Mouse (Mus musculus) limb, embryonic 13.5 days (tissue): Measurements from ENCODE around the gene Olfr1253. TPM values are rescaled to one million over a fixed set of nuclear protein-coding genes. Genes with fewer than 3 reads are reported as not detected.

Experiments used
- ATAC-seq: fragments of 200-750 bp; cut with Nextera tagmentation; 2 replicates; pipeline ENCODE4 v1.8.0; 2017; ENCODE audit warnings: low read depth, moderate number of reproducible peaks, moderate TSS enrichment; ENCODE audit not compliant: low FRiP score
- H3K27ac ChIP-seq: fragments of 300-500 bp; sonication (generic); 2 replicates; pipeline ENCODE4 v1.5.1; 2015; ENCODE audit warnings: inconsistent platforms, mild to moderate bottlenecking, moderate library complexity
- H3K27me3 ChIP-seq: fragments of 300-500 bp; sonication (generic); 2 replicates; pipeline ENCODE4 v1.6.1; 2015; ENCODE audit warnings: mild to moderate bottlenecking, inconsistent platforms
- H3K36me3 ChIP-seq: fragments of 300-500 bp; sonication (generic); 2 replicates; pipeline ENCODE4 v1.6.1; 2015; ENCODE audit warnings: inconsistent platforms, mild to moderate bottlenecking, moderate library complexity
- H3K4me1 ChIP-seq: fragments of 300-500 bp; sonication (generic); 2 replicates; pipeline ENCODE4 v1.6.1; 2015; ENCODE audit warnings: inconsistent platforms
- H3K4me2 ChIP-seq: fragments of 300-500 bp; sonication (generic); replicated peaks from 2 replicates; pipeline ENCODE4 v1.6.1; 2015; ENCODE audit warnings: inconsistent platforms, mild to moderate bottlenecking, moderate library complexity
- H3K4me3 ChIP-seq: fragments of 300-500 bp; sonication (generic); 2 replicates; pipeline ENCODE4 v1.5.1; 2015; ENCODE audit warnings: moderate library complexity, mild to moderate bottlenecking, inconsistent platforms
- H3K9ac ChIP-seq: fragments of 300-500 bp; sonication (generic); 2 replicates; pipeline ENCODE4 v1.6.1; 2015; ENCODE audit warnings: mild to moderate bottlenecking, inconsistent platforms
- H3K9me3 ChIP-seq: fragments of 300-500 bp; sonication (generic); 2 replicates; pipeline ENCODE4 v1.6.1; 2016; ENCODE audit warnings: inconsistent platforms
- WGBS: fragments of 180-500 bp; shearing (Covaris S2); methylation state at CpG from one replicate; pipeline ENCODE4 v1.1.7; 2015; 5-methylcytosine and 5-hydroxymethylcytosine counted together
- polyA plus RNA-seq: library from polyadenylated mRNA; unstranded; fragments of >200 nt; fragmentation: Nextera tagmentation; extraction: Ambion mirVana; gene quantifications from 2 replicates; pipeline ENCODE4 v1.2.1, GENCODE M21; 2015

Gene Olfr1253
- not detected in 2 replicates for polyA plus RNA-seq

DNA sequence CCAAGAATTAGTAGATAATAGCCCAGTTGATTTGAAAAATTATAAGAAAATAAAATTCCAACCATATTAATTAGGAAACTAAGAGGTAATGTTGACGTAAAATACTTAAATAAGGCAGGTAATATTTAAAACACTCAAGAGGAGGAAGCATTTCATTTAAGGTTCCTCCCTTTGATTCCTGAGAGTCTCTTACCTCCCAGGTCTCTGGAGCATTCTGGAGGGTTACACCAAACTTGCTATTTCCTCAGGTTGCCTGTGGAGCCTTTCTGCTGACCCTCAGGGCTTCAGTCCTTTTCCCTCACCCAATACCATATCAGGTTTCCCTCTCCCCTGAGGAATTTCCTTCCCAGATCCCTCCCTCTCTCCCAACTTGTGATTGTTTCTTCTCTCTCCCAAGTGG, at the start of gene Olfr1253:
Olfr1253 (minus strand) TSS at position 101 of the 400 bp plus-strand sequence.
- Histone ChIP-seq H3K9me3 (0 out of 2 replicates have a peak, but pooled peaks cover 3% of the 10 kb centered on the region), H3K9ac (no peak within 1 kb of the TSS), H3K4me1 (no peaks in the 10 kb centered on the region), H3K36me3 (no peaks in the 10 kb centered on the region), H3K27me3 (no peaks in the 10 kb centered on the region), H3K27ac (no peak within 1 kb of the TSS), H3K4me2 (no peak within 1 kb of the TSS), H3K4me3 (no peak within 1 kb of the TSS)
- no peak for ATAC-seq
- 90% methylated on average over 1 of the region's 1 CpGs for WGBS

DNA sequence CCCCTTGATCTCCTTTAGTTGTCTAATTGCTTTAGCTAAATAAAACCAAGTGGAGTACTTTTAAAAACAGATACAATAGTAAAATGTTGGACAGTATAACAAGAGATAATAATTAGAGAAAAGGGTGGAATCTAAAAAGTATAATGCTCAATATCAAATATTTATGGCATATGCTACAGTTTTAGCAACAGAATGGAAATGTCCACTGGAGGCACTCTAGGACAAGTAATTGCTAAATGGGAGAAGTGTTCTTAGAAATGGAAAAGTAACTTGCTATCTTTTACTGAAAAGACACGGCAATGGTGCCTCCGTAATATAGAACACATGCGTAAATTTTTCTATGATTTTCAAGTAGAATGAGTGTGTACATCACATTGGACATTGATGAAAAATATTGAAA, 42.7 kb upstream of the Olfr1253 start:
- Histone ChIP-seq H3K4me2 (no peak overlapping the region), H3K36me3 (no peaks in the 10 kb centered on the region), H3K4me3 (no peak overlapping the region), H3K27ac (no peak overlapping the region), H3K9me3 (no peaks in the 10 kb centered on the region), H3K9ac (no peak overlapping the region), H3K27me3 (no peaks in the 10 kb centered on the region), H3K4me1 (no peaks in the 10 kb centered on the region)
- ATAC-seq: no peak
- whole genome bisulfite sequencing: 91% methylated on average over 3 of the region's 3 CpGs

DNA sequence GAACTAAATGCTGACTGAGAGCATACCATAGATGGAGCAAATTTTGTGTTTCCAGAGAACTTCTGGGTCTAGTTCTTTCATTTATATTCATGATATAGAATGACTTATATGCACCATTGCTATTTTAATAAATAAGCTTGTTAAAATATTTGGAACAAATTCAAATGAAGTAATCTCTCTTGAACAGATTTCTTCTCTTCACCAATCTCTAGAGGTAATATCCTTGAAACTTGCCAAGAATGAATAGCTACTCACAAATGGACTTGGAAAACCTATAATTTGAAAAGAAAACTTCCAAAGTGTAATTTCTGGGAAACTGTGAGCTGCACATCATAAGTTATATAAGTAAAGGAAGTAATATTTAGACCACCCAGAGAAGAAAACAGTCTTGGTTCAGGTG, 36.6 kb upstream of the Olfr1253 start, which contains the start of gene Olfr1254:
Olfr1254 (minus strand) TSS at position 101 of the 400 bp plus-strand sequence.
- ATAC-seq: no peak
- H3K27ac ChIP-seq: no peak within 1 kb of the TSS
- no peaks in the 10 kb centered on the region for H3K36me3 ChIP-seq
- no peak within 1 kb of the TSS for H3K9ac ChIP-seq
- H3K4me2 ChIP-seq: no peak within 1 kb of the TSS
- no peak within 1 kb of the TSS for H3K4me3 ChIP-seq
- no peaks in the 10 kb centered on the region for H3K4me1 ChIP-seq
- no peaks in the 10 kb centered on the region for H3K27me3 ChIP-seq
- no peaks in the 10 kb centered on the region for H3K9me3 ChIP-seq

DNA sequence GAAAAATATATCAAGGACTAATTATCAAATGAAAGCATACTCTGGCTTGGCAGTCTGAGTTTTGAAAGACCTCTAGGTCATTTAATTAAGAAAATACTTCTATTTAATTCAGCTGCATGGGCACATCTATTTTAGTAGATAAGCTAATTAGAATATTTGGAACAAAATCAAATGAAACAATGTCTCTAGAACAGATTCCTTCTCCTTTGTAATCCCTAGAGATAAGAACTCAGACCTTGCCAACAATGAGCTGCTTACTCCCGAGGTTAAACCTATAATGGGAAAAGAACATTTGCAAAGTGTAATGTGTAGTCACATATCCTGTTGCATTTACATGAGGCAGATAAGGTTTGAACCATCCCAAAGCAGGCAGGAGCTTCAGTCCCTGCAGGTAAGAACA, 32.0 kb downstream of the Olfr1253 start, which contains the start of gene Olfr1252:
Olfr1252 (minus strand) TSS at position 101 of the 400 bp plus-strand sequence.
- no peaks in the 10 kb centered on the region for H3K27me3 ChIP-seq
- H3K4me1 ChIP-seq: no peaks in the 10 kb centered on the region
- no peaks in the 10 kb centered on the region for H3K9me3 ChIP-seq
- H3K9ac ChIP-seq: no peak within 1 kb of the TSS
- no peak within 1 kb of the TSS for H3K27ac ChIP-seq
- H3K4me2 ChIP-seq: no peak within 1 kb of the TSS
- ATAC-seq: no peak
- no peaks in the 10 kb centered on the region for H3K36me3 ChIP-seq
- H3K4me3 ChIP-seq: no peak within 1 kb of the TSS
- 56% methylated on average over 1 of the region's 1 CpGs for WGBS

Other genes with a start within 250 kb of the Olfr1253 start
- not detected in 2 replicates for gene Olfr1243, start 225.6 kb downstream of the Olfr1253 start, polyA plus RNA-seq
- not detected in 2 replicates for gene Olfr1245, start 178.6 kb downstream of the Olfr1253 start, polyA plus RNA-seq
- gene Olfr1246, start 163.9 kb downstream of the Olfr1253 start, polyA plus RNA-seq: not detected in 2 replicates
- not detected in 2 replicates for gene Olfr1247, start 143.0 kb downstream of the Olfr1253 start, polyA plus RNA-seq
- not detected in 2 replicates for gene Olfr1248, start 138.8 kb downstream of the Olfr1253 start, polyA plus RNA-seq
- not detected in 2 replicates for gene Olfr1249, start 122.1 kb downstream of the Olfr1253 start, polyA plus RNA-seq
- not detected in 2 replicates for gene Olfr1250, start 95.6 kb downstream of the Olfr1253 start, polyA plus RNA-seq
- not detected in 2 replicates for gene Olfr1251, start 85.2 kb downstream of the Olfr1253 start, polyA plus RNA-seq
- gene Olfr1252, start 32.1 kb downstream of the Olfr1253 start, polyA plus RNA-seq: not detected in 2 replicates
- gene Olfr1254, start 36.5 kb upstream of the Olfr1253 start, polyA plus RNA-seq: not detected in 2 replicates
- not detected in 2 replicates for gene Olfr1255, start 55.0 kb upstream of the Olfr1253 start, polyA plus RNA-seq
- not detected in 2 replicates for gene Olfr1256, start 84.5 kb upstream of the Olfr1253 start, polyA plus RNA-seq
- not detected in 2 replicates for gene Olfr48, start 91.1 kb upstream of the Olfr1253 start, polyA plus RNA-seq
- not detected in 2 replicates for gene Olfr1257, start 121.3 kb upstream of the Olfr1253 start, polyA plus RNA-seq
- gene Olfr1258, start 170.2 kb upstream of the Olfr1253 start, polyA plus RNA-seq: not detected in 2 replicates
- gene Olfr1259, start 191.6 kb upstream of the Olfr1253 start, polyA plus RNA-seq: not detected in 2 replicates
- not detected in 2 replicates for gene Olfr1260, start 217.2 kb upstream of the Olfr1253 start, polyA plus RNA-seq
- gene Olfr1261, start 234.1 kb upstream of the Olfr1253 start, polyA plus RNA-seq: not detected in 2 replicates
- not detected in 2 replicates for gene Olfr1262, start 243.1 kb upstream of the Olfr1253 start, polyA plus RNA-seq